Mouse (Mus musculus) ES-E14 (cell line): ENCODE measurements at regions not wholly inside any gene's neighbourhood (a gene's known extent, or its start where the extent isn't known, plus 50 kb on each side); places are given as distances from the start of the nearest gene placed in this dataset.

Experiments
- CHD2 ChIP-seq: IDR thresholded peaks from 2 replicates; pipeline ENCODE4 v1.6.1; 2014; ENCODE audit warnings: mild to moderate bottlenecking, low read depth, low read length, inconsistent platforms
- MAFK ChIP-seq: IDR thresholded peaks from 2 replicates; pipeline ENCODE4 v1.6.1; 2014; ENCODE audit warnings: mild to moderate bottlenecking, low read depth, low read length, inconsistent platforms; ENCODE audit not compliant: insufficient read depth
- ZC3H11A ChIP-seq: IDR thresholded peaks from 2 replicates; pipeline ENCODE4 v1.6.1; 2012; ENCODE audit warnings: low read depth, mild to moderate bottlenecking, inconsistent platforms, low read length, borderline replicate concordance
- ZNF384 ChIP-seq: IDR thresholded peaks from 2 replicates; pipeline ENCODE4 v1.6.1; 2012; ENCODE audit warnings: low read depth, low read length, inconsistent platforms

- TF ChIP-seq CHD2 (no peak), MAFK (no peak), ZC3H11A (no peak), ZNF384 (no peak)
These were observed 602.1 kb upstream of the Acvr2a start for GRCm38 (mm10) chr2:48211804-48212203.
